Mouse (Mus musculus) limb, embryonic 13.5 days (tissue): ENCODE measurements at regions not wholly inside any gene's neighbourhood (a gene's known extent, or its start where the extent isn't known, plus 50 kb on each side); places are given as distances from the start of the nearest gene placed in this dataset.

Experiments used
- ATAC-seq: fragments of 200-750 bp; cut with Nextera tagmentation; 2 replicates; pipeline ENCODE4 v1.8.0; 2017; ENCODE audit warnings: low read depth, moderate number of reproducible peaks, moderate TSS enrichment; ENCODE audit not compliant: low FRiP score
- H3K27ac ChIP-seq: fragments of 300-500 bp; sonication (generic); 2 replicates; pipeline ENCODE4 v1.5.1; 2015; ENCODE audit warnings: inconsistent platforms, mild to moderate bottlenecking, moderate library complexity
- H3K27me3 ChIP-seq: fragments of 300-500 bp; sonication (generic); 2 replicates; pipeline ENCODE4 v1.6.1; 2015; ENCODE audit warnings: mild to moderate bottlenecking, inconsistent platforms
- H3K36me3 ChIP-seq: fragments of 300-500 bp; sonication (generic); 2 replicates; pipeline ENCODE4 v1.6.1; 2015; ENCODE audit warnings: inconsistent platforms, mild to moderate bottlenecking, moderate library complexity
- H3K4me1 ChIP-seq: fragments of 300-500 bp; sonication (generic); 2 replicates; pipeline ENCODE4 v1.6.1; 2015; ENCODE audit warnings: inconsistent platforms
- H3K4me2 ChIP-seq: fragments of 300-500 bp; sonication (generic); replicated peaks from 2 replicates; pipeline ENCODE4 v1.6.1; 2015; ENCODE audit warnings: inconsistent platforms, mild to moderate bottlenecking, moderate library complexity
- H3K4me3 ChIP-seq: fragments of 300-500 bp; sonication (generic); 2 replicates; pipeline ENCODE4 v1.5.1; 2015; ENCODE audit warnings: moderate library complexity, mild to moderate bottlenecking, inconsistent platforms
- H3K9ac ChIP-seq: fragments of 300-500 bp; sonication (generic); 2 replicates; pipeline ENCODE4 v1.6.1; 2015; ENCODE audit warnings: mild to moderate bottlenecking, inconsistent platforms
- H3K9me3 ChIP-seq: fragments of 300-500 bp; sonication (generic); 2 replicates; pipeline ENCODE4 v1.6.1; 2016; ENCODE audit warnings: inconsistent platforms
- WGBS: fragments of 180-500 bp; shearing (Covaris S2); methylation state at CpG from one replicate; pipeline ENCODE4 v1.1.7; 2015; 5-methylcytosine and 5-hydroxymethylcytosine counted together

- Histone ChIP-seq H3K9ac (no peak overlapping the region), H3K36me3 (no peaks in the 10 kb centered on the region), H3K4me2 (no peak overlapping the region), H3K4me1 (no peaks in the 10 kb centered on the region), H3K9me3 (peaks cover 7% of the 10 kb centered on the region; the same call in 1 of the 2 replicates), H3K27ac (no peak overlapping the region), H3K4me3 (no peak overlapping the region), H3K27me3 (no peaks in the 10 kb centered on the region)
- no peak for ATAC-seq
- 64% methylated on average over 1 of the region's 1 CpGs for WGBS
These were observed 209.7 kb upstream of the Foxq1 start for GRCm38 (mm10) chr13:31346205-31346604.

DNA sequence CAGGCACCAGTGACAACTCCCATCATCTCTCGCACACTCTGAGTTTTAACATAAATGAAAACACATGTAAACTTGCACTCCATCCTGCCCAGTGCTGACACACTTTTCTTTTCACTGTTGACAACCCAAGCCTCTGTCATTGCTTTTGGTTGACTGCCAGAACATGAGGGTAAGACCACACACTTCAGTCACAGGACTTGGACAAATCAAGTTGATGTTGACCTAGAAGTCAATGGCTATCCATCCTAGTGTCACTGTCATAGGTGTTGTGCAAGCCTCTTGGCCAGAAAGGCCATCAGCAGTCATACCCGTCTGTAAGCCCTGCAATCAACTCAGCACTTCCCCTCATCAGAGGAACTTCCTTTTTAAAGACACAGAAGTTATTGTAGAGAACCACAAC is 208.9 kb upstream of the Foxq1 start:
- Histone ChIP-seq H3K27ac (no peak overlapping the region), H3K36me3 (no peaks in the 10 kb centered on the region), H3K9ac (no peak overlapping the region), H3K9me3 (peaks cover 7% of the 10 kb centered on the region; the same call in 1 of the 2 replicates), H3K4me1 (no peaks in the 10 kb centered on the region), H3K4me2 (no peak overlapping the region), H3K4me3 (no peak overlapping the region), H3K27me3 (no peaks in the 10 kb centered on the region)
- ATAC-seq = no peak
- 59% methylated on average over 2 of the region's 2 CpGs for WGBS

DNA sequence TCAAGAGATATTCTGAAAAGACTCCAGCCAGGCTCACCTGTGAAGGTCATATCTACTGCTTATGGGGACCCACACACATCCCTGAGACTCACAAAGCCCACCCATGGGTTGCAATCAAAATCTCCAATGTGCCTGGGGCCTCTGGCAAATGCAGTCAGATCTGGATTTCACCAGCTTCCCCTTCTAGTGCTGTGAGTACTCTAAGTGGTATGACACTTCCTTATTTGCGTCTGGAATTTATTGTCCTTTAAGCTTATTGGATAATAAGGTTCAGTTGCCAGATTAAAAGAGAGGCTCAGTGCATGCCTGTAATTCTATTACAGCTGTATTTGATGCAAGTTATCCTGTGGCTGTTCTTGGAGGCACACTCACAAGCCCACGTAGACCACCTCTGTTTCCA is 206.3 kb upstream of the Foxq1 start:
- WGBS = 26% methylated on average over 2 of the region's 2 CpGs
- H3K4me2 ChIP-seq = no peak overlapping the region
- no peak for ATAC-seq
- H3K27ac ChIP-seq = no peak overlapping the region
- H3K36me3 ChIP-seq = no peaks in the 10 kb centered on the region
- no peak overlapping the region for H3K4me3 ChIP-seq
- no peaks in the 10 kb centered on the region for H3K27me3 ChIP-seq
- H3K9ac ChIP-seq = no peak overlapping the region
- no peaks in the 10 kb centered on the region for H3K4me1 ChIP-seq
- H3K9me3 ChIP-seq = peaks cover 7% of the 10 kb centered on the region; the same call in 1 of the 2 replicates

DNA sequence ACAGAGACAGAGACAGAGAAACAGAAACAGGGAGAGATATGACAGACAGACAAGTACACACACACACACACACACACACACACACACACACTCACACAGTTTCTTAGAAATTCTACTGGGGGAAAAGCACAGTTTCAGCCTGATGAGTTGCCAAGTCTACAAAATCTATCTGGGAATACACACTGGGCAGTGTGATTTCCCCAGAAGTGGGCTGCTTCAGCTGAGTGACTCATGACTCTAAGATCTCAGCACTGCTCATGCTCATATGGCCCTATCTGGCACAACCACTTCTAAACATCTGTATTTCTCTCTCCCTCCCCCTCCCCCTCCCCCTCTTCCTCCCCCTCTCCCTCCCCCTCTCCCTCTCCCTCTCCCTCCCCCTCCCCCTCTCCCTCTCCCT is 204.5 kb upstream of the Foxq1 start:
- no peak overlapping the region for H3K4me3 ChIP-seq
- H3K4me1 ChIP-seq = no peaks in the 10 kb centered on the region
- no peak overlapping the region for H3K9ac ChIP-seq
- H3K9me3 ChIP-seq = no peaks in the 10 kb centered on the region
- H3K27me3 ChIP-seq = no peaks in the 10 kb centered on the region
- ATAC-seq = no peak
- no peak overlapping the region for H3K4me2 ChIP-seq
- H3K36me3 ChIP-seq = no peaks in the 10 kb centered on the region
- no peak overlapping the region for H3K27ac ChIP-seq

DNA sequence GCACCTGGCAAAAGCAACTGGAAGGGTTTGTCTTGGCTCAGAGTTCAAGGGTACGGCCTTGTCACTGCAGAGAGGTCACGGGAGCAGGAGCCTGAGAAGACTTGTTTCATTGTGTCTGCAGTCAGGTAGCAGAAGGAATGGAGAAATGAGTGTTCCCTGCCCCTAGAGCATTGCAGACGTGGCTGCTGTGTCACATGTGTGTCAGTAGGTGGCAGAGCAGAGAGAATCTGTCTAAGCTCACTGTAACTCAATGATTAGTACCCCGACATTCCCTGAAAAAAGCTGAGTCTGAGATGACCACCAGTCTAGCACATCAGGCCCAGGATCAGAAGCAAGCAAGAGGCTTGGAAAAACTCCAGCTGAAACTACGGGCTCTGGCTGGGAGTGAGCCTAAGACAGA is 203.1 kb upstream of the Foxq1 start:
- no peaks in the 10 kb centered on the region for H3K4me1 ChIP-seq
- H3K36me3 ChIP-seq = no peaks in the 10 kb centered on the region
- H3K4me2 ChIP-seq = no peak overlapping the region
- no peaks in the 10 kb centered on the region for H3K9me3 ChIP-seq
- no peak for ATAC-seq
- no peak overlapping the region for H3K27ac ChIP-seq
- no peak overlapping the region for H3K4me3 ChIP-seq
- H3K9ac ChIP-seq = no peak overlapping the region
- 75% methylated on average over 5 of the region's 5 CpGs for WGBS
- H3K27me3 ChIP-seq = no peaks in the 10 kb centered on the region

DNA sequence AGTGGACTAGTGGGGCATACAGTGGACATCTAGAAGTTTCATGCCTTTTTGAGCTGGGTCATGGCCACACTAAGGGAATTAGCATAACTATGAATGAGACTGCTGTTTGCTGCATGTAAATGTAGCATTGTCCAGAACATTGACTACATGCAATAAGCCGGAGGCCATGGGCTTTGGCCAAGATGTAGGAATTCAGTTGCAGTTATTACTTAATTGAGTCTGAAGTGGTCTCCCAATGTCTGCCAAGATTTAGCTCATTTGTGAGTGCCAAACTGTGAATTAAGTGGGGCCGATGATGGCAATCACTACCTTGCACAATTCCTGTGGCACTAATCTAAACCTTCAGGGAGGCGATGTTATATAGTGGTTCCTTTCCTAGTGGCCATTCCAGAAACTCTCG is 196.6 kb upstream of the Foxq1 start:
- no peak overlapping the region for H3K27ac ChIP-seq
- H3K4me3 ChIP-seq = no peak overlapping the region
- H3K4me2 ChIP-seq = no peak overlapping the region
- H3K9ac ChIP-seq = no peak overlapping the region
- ATAC-seq = no peak
- H3K4me1 ChIP-seq = peaks cover 5% of the 10 kb centered on the region
- no peaks in the 10 kb centered on the region for H3K27me3 ChIP-seq
- WGBS = 89% methylated on average over 4 of the region's 4 CpGs
- H3K9me3 ChIP-seq = no peaks in the 10 kb centered on the region
- no peaks in the 10 kb centered on the region for H3K36me3 ChIP-seq

- Histone ChIP-seq H3K27ac (no peak overlapping the region), H3K9me3 (no peaks in the 10 kb centered on the region), H3K4me2 (no peak overlapping the region), H3K4me1 (peaks cover 5% of the 10 kb centered on the region), H3K36me3 (no peaks in the 10 kb centered on the region), H3K4me3 (no peak overlapping the region), H3K9ac (no peak overlapping the region), H3K27me3 (no peaks in the 10 kb centered on the region)
- WGBS = 6% methylated on average over 3 of the region's 3 CpGs
- ATAC-seq = no peak
These were observed 193.5 kb upstream of the Foxq1 start for GRCm38 (mm10) chr13:31362386-31362785.

DNA sequence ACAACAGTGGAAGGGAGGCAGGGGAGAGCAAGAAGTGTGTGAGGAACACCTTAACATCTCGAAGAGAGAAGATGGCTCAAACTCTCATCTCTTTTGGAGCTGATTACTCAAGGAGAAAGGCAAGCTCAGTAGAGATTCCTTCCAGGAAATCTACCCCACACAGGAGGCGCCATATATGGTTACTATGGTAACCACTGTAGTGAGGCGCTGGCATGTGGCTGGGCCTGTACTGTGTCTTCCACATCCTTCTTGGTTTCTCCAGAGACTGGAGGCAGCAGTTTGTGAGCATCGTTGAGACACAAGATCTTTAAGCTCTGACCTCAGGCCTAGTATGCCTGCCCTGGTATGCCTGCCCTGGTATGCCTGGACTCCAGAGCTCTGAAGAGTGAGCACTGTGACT is 191.6 kb upstream of the Foxq1 start:
- Histone ChIP-seq H3K4me1 (peaks cover 9% of the 10 kb centered on the region), H3K9me3 (no peaks in the 10 kb centered on the region), H3K4me3 (no peak overlapping the region), H3K36me3 (no peaks in the 10 kb centered on the region), H3K27me3 (no peaks in the 10 kb centered on the region), H3K4me2 (no peak overlapping the region), H3K27ac (no peak overlapping the region), H3K9ac (no peak overlapping the region)
- no peak; the same call in 1 of the 2 replicates for ATAC-seq
- WGBS = 64% methylated on average over 4 of the region's 4 CpGs

DNA sequence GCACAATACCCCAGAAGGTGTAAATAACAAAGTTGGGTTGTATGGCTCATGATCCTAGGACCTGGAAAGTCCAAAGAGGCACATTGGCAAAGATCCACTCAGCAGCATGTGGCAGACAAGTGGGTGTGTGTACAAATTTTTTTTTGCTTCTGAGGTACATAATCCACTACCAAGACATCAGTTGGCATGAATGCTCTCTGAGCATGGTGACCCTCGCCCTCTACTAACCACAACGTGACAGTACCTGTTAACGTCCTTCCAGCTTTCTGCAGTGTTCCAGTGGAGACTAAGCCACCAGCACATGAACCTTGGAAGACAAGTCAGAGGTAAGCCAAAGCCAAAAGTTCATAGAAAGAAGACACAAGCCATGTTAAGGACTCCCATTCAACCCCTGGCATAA is 188.7 kb upstream of the Foxq1 start:
- H3K4me2 ChIP-seq = no peak overlapping the region
- no peaks in the 10 kb centered on the region for H3K27me3 ChIP-seq
- 96% methylated on average over 3 of the region's 3 CpGs for WGBS
- no peak overlapping the region for H3K27ac ChIP-seq
- peaks cover 22% of the 10 kb centered on the region for H3K4me1 ChIP-seq
- H3K36me3 ChIP-seq = no peaks in the 10 kb centered on the region
- H3K9me3 ChIP-seq = no peaks in the 10 kb centered on the region
- no peak for ATAC-seq
- H3K9ac ChIP-seq = no peak overlapping the region
- H3K4me3 ChIP-seq = no peak overlapping the region

DNA sequence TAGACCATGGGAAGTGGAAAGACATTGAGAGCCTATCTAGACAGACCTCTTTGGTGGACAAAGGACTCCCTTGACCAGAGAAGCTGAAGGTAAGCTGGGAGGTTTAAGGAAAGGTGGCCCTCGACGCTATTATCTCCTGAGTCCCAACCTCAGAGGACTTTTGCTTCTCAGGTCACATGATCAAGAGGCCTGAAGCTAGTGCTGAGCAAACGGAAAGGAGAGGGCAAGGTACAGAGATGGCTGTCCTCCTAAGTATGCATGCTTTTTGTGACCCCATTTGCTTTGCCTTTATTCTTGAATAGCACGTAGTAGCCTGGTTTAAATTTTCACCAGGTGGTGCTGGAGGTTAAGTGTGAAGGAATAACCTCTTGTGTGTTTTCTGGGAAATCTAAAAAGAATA is 186.8 kb upstream of the Foxq1 start:
- Histone ChIP-seq H3K36me3 (no peaks in the 10 kb centered on the region), H3K27me3 (no peaks in the 10 kb centered on the region), H3K9ac (no peak overlapping the region), H3K27ac (no peak overlapping the region), H3K4me3 (no peak overlapping the region), H3K4me1 (peaks cover 18% of the 10 kb centered on the region), H3K9me3 (no peaks in the 10 kb centered on the region), H3K4me2 (no peak overlapping the region)
- no peak for ATAC-seq
- WGBS = 80% methylated on average over 4 of the region's 4 CpGs

DNA sequence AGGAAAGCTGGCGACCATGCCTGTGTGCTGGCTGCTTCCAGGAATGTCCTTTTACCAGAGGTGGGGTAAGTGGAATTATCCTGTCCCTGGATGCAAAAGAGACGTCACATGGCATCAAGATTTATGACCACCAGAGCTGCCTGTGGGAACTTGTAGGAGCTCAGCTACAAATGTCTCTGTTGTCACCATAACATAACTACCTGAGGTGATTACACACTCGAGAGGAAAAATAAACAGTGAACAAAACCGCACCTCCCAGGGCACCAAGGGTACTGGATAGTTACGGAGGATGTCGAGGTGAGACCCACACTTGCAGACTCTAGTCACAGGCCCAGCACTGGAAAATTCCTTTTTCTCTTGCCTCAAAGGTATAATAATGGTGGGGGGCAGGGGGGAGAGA is 185.1 kb upstream of the Foxq1 start:
- WGBS = 26% methylated on average over 6 of the region's 6 CpGs
- no peak overlapping the region for H3K4me3 ChIP-seq
- H3K27me3 ChIP-seq = no peaks in the 10 kb centered on the region
- no peaks in the 10 kb centered on the region for H3K36me3 ChIP-seq
- no peak for ATAC-seq
- peaks cover 18% of the 10 kb centered on the region for H3K4me1 ChIP-seq
- no peak overlapping the region for H3K4me2 ChIP-seq
- no peaks in the 10 kb centered on the region for H3K9me3 ChIP-seq
- H3K27ac ChIP-seq = no peak overlapping the region
- H3K9ac ChIP-seq = no peak overlapping the region

GRCm38 (mm10) chr13:31374006-31374405 is 181.9 kb upstream of the Foxq1 start:
- H3K9me3 ChIP-seq = no peaks in the 10 kb centered on the region
- no peak overlapping the region for H3K4me3 ChIP-seq
- no peak for ATAC-seq
- H3K9ac ChIP-seq = no peak overlapping the region
- H3K27ac ChIP-seq = no peak overlapping the region
- H3K36me3 ChIP-seq = no peaks in the 10 kb centered on the region
- WGBS = 58% methylated on average over 5 of the region's 5 CpGs
- H3K4me1 ChIP-seq = peaks cover 16% of the 10 kb centered on the region
- H3K4me2 ChIP-seq = no peak overlapping the region
- no peaks in the 10 kb centered on the region for H3K27me3 ChIP-seq

DNA sequence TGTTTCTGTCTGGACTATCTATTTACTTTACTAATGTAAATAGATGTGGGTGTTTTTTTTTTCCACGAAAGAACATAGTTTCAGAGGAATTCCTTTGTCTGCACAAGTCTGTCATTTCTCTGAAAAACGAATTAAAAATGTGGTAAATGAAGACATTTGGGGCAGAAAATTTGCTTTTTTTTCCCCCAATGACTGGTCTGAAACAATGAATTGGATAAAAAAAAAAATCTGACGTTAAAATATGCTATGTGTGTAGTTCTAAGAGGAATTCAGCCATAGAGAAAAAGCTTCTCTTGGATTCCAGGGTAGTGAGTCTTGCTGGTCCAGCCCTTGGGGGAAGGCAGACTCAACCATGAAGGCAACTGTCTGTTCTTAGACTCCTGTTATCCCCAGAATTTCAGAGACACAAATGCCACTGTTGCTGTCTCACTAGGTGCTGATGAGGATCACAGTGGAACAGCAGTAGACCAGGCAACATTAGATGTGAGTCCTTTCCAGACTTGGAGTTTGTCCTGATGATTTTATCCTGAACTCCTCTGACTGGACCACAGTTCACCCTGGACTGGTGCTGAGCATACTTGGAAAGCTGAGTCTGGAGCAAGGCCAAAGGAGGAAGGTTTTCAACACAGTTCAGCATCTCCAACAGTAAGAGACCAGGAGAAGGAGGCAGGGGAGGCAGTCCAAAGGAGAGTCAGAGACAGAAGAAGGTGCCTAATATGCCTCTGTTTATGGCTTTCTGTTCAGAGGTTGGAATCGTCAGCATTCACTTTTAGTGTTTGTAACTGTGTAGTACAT is 162.3 kb upstream of the Foxq1 start:
- Histone ChIP-seq H3K4me2 (no peak overlapping the region), H3K4me1 (peaks cover 6% of the 10 kb centered on the region), H3K9ac (no peak overlapping the region), H3K27me3 (no peaks in the 10 kb centered on the region), H3K36me3 (no peaks in the 10 kb centered on the region), H3K4me3 (no peak overlapping the region), H3K9me3 (no peaks in the 10 kb centered on the region), H3K27ac (no peak overlapping the region)
- WGBS = 72% methylated on average over 4 of the region's 4 CpGs
- ATAC-seq = no peak
